Mouse (Mus musculus) cerebellum, adult 2 months (tissue): ENCODE measurements around the gene Rps7. TPM values are rescaled to one million over a fixed set of nuclear protein-coding genes. Genes with fewer than 3 reads are reported as not detected.

Source experiments
- DNase-seq, 2 experiments: peaks; one replicate each; pipeline ENCODE4 v3.0.0; 2021
- H3K27ac ChIP-seq: fragments of 200-500 bp; 2 replicates; pipeline ENCODE4 v1.5.1; 2012; ENCODE audit warnings: low read length, control low read depth, inconsistent platforms; ENCODE audit not compliant: insufficient read depth
- H3K27me3 ChIP-seq: fragments of 200-500 bp; 2 replicates; pipeline ENCODE4 v1.6.1; 2012; ENCODE audit warnings: inconsistent platforms, mild to moderate bottlenecking, low read length, moderate library complexity; ENCODE audit not compliant: control insufficient read depth, insufficient read depth
- H3K4me1 ChIP-seq: fragments of 200-500 bp; 2 replicates; pipeline ENCODE4 v1.6.1; 2011; ENCODE audit warnings: low read length; ENCODE audit not compliant: control insufficient read depth, insufficient read depth
- H3K4me3 ChIP-seq: fragments of 200-500 bp; replicated peaks from 2 replicates; pipeline ENCODE3; 2011; ENCODE audit warnings: mild to moderate bottlenecking, low read depth, low read length, control low read depth; ENCODE audit not compliant: insufficient read depth
- CTCF ChIP-seq: fragments of 200-500 bp; IDR thresholded peaks from 2 replicates; pipeline ENCODE4 v1.5.1; 2011; ENCODE audit warnings: low read depth, mild to moderate bottlenecking, control low read depth, low read length, moderate library complexity, borderline replicate concordance; ENCODE audit not compliant: insufficient read depth
- POLR2A ChIP-seq: fragments of 200-500 bp; IDR thresholded peaks from 2 replicates; pipeline ENCODE4 v1.6.1; 2011; ENCODE audit warnings: low read length, control low read depth, borderline replicate concordance; ENCODE audit not compliant: insufficient read depth
- WGBS: fragments of 180-500 bp; shearing (Covaris S2); methylation state at CpG from one replicate; pipeline ENCODE4 v1.1.7; 2018; 5-methylcytosine and 5-hydroxymethylcytosine counted together
- polyA plus RNA-seq: library from polyadenylated mRNA; depleted of rRNA; stranded (reverse); fragments of >200 nt; gene quantifications from 2 replicates; pipeline ENCODE4 v1.2.3, GENCODE M21; 2012; rRNA removed

Gene Rps7
- polyA plus RNA-seq: 299 and 310 TPM in 2 replicates

DNA sequence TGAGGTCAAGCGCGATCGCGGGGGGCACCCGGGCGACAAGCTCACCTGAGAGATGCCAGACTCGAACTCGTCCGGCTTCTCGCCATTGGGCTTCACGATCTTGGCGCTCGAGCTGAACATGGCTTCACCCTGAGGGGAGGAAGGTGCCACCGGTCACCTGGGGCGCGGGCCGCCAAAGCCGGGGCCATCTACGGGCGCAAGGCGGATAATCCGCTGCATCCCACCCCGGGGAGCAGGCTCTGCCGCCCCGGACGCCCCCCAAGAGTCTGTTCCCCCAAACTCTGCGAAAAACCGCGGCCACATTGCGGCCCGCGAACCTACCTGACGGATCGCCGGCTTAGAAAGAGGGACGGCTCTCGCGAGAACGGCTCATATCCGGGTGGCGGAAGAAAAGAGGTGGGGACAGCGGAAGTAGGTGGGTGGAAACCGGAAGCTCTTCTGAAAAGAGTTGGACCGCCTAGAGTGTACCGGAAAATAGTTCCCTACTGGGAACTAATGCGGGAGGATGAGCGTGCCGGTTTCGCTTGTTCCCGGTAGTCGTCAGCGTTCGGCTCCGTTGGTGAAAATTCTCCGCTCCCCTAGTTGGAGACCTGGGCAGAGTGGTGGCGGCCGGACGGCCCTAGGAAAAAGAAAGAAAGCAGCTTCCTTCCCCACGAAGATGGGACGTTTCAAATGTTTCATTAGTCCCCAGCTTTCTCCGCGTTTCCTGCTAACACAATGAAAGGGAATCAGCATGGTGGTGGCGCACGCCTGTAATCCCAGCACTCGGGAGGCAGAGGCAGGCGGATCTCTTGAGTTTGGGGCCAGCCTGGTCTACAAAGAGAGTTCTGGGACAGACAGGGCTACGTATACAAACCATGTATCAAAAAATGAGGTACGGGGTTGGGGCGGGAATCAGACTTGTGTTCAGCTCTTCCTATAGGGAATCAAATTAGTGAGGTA lies at the start of gene Rps7:
Gene Rps7, minus strand, starts transcription at position 419 of the 942 bp plus-strand sequence.
- Histone ChIP-seq H3K27me3 (no peaks in the 10 kb centered on the region), H3K4me1 (peaks cover 3% of the 10 kb centered on the region; the same call in 1 of the 2 replicates), H3K4me3 (peak within 1 kb of the TSS; percentile 66), H3K27ac (peak within 1 kb of the TSS; percentile 27)
- WGBS: 5% methylated on average over 69 of the region's 69 CpGs
- peak; percentile 93 to 94 for DNase-seq
- TF ChIP-seq POLR2A: peak; percentile 83
- TF ChIP-seq CTCF: no peak

DNA sequence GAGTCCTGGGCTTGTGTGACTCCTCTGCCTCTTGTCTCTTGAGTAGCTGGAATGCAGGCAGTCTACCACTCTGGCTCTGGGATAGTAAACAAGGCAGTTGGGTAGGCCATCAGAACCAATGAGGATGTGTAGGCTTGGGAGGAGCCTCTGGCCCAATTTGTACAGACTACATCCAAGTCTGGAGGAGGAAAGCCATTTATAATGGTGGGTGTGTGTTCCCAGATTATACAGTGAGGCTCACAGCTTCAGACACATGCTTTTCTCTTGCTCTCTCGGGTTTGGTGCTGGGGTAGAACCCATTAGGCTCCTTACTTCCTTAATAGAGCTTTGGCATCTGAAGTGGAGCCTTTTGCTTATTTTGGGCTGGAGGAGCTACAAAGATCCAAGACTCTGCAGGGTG lies 48.9 kb upstream of the Rps7 start:
- Histone ChIP-seq H3K27ac (no peak overlapping the region), H3K4me3 (no peak overlapping the region), H3K4me1 (no peaks in the 10 kb centered on the region), H3K27me3 (no peaks in the 10 kb centered on the region)
- TF ChIP-seq CTCF: no peak
- no peak for TF ChIP-seq POLR2A
- DNase-seq: no peak
- WGBS: 86% methylated on average over 1 of the region's 1 CpGs

DNA sequence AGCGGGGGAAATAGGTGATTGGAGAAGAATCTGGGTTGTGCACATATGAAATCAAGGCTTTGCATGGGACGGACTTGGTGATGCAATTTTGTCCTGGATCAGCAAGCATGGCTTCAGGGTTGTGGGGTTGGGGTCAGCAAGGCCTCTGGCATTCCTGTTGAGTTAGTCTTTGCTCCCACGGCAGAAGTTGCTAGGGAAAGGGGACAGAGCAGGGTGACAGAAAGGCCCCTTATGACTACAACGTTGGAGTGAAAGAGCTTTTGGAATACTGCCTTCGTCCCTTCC lies 40.1 kb upstream of the Rps7 start:
- 36% methylated on average over 5 of the region's 5 CpGs for WGBS
- no peaks in the 10 kb centered on the region for H3K27me3 ChIP-seq
- H3K4me3 ChIP-seq: peak overlapping the region; percentile 76
- no peak for TF ChIP-seq POLR2A
- TF ChIP-seq CTCF: no peak
- no peak for DNase-seq
- H3K4me1 ChIP-seq: peaks cover 4% of the 10 kb centered on the region; the same call in 1 of the 2 replicates
- peak overlapping the region; percentile 90 for H3K27ac ChIP-seq

DNA sequence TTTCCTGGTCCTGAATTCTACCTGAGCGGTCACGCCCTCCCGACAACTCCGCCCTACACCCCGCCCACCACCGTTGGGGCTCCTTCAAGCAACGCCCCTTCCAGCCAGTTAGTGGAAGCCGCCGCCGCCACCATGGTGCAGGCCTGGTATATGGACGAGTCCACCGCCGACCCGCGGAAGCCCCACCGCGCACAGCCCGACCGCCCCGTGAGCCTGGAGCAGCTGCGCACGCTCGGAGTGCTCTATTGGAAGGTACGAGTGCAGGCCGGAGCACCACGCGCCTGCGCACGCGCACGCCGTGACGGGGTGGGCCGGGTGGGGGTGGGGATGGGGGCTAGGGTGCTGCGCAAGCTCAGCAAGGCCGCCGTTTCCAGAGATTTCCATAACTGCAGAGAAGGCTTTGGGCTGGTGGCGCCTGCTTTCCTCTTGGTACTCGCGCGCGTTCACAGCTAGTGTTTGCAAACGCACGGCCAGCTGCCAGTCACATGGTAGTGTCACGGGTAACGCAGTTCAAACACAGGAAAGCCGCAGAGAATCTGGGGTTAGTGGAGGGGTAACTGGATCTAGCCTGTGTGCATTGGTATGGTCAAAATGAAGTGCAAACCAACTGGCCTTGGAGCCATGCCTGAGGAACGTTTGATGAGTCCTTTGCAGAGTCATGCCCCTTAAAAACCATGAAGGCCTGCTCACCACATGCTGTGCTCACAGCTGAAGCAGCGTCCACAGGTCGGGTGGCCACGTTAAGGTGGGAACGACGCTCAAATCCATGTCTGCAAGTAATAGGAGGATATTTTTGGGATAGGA lies 39.6 kb upstream of the Rps7 start, which contains the start of gene Adi1:
Gene Adi1, plus strand, starts transcription at position 111 of the 804 bp plus-strand sequence.
- Histone ChIP-seq H3K4me1 (peaks cover 4% of the 10 kb centered on the region; the same call in 1 of the 2 replicates), H3K27ac (peak within 1 kb of the TSS; percentile 90), H3K27me3 (no peaks in the 10 kb centered on the region), H3K4me3 (peak within 1 kb of the TSS; percentile 76)
- under 1% methylated on average over 53 of the region's 53 CpGs for WGBS
- peak; percentile 84 to 89 for DNase-seq
- TF ChIP-seq CTCF (no peak), POLR2A (peak; percentile 72)

DNA sequence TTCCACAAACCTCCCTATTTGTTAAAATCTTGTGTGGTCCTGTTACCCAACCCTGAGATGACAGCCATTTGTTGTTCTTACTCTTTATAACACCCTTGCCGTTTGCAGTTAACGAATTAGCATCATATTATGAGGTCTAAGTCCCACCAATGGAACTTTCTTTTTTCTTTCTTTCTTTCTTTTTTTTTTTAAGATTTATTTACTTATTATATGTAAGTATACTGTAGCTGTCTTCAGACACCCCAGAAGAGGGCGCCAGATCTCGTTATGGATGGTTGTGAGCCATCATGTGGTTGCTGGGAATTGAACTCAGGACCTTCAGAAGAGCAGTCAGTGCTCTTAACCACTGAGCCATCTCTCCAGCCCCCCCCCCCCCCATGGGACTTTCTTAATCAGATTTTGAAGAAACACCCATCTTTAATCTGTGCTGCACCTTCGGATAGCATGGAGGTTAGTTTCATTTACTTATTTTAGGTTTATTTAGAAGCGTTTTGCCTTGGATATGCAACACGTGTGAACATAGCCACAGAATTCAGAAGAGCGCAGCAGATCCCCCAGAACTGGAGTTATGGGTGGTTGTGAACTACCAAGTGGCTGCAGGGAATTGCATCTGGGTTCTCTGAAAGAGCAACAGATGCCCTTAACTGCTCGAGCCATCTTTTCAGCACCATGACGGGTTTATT lies 38.4 kb upstream of the Rps7 start:
- Histone ChIP-seq H3K4me1 (peaks cover 4% of the 10 kb centered on the region; the same call in 1 of the 2 replicates), H3K27me3 (no peaks in the 10 kb centered on the region), H3K27ac (no peak overlapping the region), H3K4me3 (no peak overlapping the region)
- TF ChIP-seq CTCF (no peak), POLR2A (no peak)
- WGBS: 85% methylated on average over 10 of the region's 10 CpGs
- no peak for DNase-seq

DNA sequence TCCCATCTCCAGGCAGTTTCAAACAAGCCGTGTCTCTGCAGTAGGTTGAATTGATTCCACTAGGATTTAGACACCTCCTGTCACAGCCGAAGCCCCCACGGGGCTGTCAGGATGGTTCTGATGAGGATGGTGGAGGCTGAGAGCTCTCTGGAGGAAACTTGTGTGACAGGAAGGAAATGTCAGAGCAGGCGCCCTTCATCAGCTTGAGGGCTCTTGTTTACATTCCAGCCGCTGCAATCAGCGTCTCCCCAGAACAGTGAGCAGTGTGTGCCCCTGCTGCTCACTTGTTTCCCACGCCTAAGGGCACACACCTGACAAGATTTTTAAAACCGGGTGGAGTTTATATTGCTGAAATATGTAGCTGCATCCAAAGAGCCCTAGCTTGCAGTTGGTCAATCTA lies 31.5 kb upstream of the Rps7 start:
- 58% methylated on average over 8 of the region's 8 CpGs for WGBS
- Histone ChIP-seq H3K27ac (no peak overlapping the region), H3K4me3 (no peak overlapping the region), H3K27me3 (no peaks in the 10 kb centered on the region), H3K4me1 (no peaks in the 10 kb centered on the region)
- DNase-seq: no peak
- no peak for TF ChIP-seq CTCF
- TF ChIP-seq POLR2A: no peak

DNA sequence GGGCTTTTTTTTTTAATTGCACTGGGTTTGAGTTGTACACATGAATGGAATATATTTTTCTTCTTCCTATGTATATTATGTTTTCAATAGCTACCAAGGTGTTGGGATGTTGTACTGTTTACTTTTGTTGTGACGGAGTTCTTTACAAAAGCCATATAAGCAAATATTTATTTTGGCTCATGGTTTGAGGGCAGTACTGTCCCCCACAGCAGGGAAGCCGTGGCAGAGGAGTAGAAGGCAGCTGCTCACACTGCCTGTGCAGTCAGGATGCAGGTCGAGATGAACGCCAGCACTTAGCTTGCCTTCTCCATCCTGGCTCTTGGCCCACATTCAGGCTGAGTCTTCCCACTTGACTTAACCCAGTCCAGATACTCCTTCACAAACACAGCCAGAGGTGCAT lies 31.0 kb upstream of the Rps7 start:
- H3K4me3 ChIP-seq: no peak overlapping the region
- H3K27me3 ChIP-seq: no peaks in the 10 kb centered on the region
- H3K27ac ChIP-seq: no peak overlapping the region
- TF ChIP-seq POLR2A (no peak), CTCF (no peak)
- no peaks in the 10 kb centered on the region for H3K4me1 ChIP-seq
- WGBS: 31% methylated on average over 4 of the region's 4 CpGs
- DNase-seq: no peak
